Comparison of ENCODE assay signal across 17 mouse cellular contexts in genomic region chrX:159689785-159690416, GRCm38 (mm10).
DNase-seq lines count a peak whose midpoint lies in the region; ATAC-seq and TF ChIP-seq lines count a peak whose summit lies in the region.
"Had no signal": no experiment of that assay in that cellular context is flagged by ENCODE, and none has a peak within 500 bp of the region (broad histone marks: within the 10 kb centered on the region; RNA-seq: fewer than 3 reads in every experiment).

No protein-coding gene starts in this region.

- no peak overlapping the region for H3K27ac ChIP-seq in liver, embryonic 14.5 days
- H3K27ac ChIP-seq: heart, embryonic 10.5 days; hindbrain, embryonic 15.5 days; limb, embryonic 13.5 days; neural tube, embryonic 15.5 days had no signal

- H3K9me3 ChIP-seq in liver, embryonic 14.5 days (ENCODE audit: control insufficient read depth, low read length): no peaks in the 10 kb centered on the region
- H3K9me3 ChIP-seq: heart, embryonic 10.5 days; hindbrain, embryonic 15.5 days; limb, embryonic 13.5 days; neural tube, embryonic 15.5 days had no signal

- peak; percentile 59 for TF ChIP-seq EP300 in liver, embryonic 14.5 days (IDR thresholded peaks at IDR 0.05; ENCODE audit: low read depth)

- ATAC-seq in liver, embryonic 14.5 days (ENCODE audit: insufficient read depth): peak; percentile 57; the same call in 1 of the 2 replicates

- H3K36me3 ChIP-seq in liver, embryonic 14.5 days (replicated peaks; ENCODE audit: control insufficient read depth, insufficient read depth, low read depth): no peaks in the 10 kb centered on the region
- H3K36me3 ChIP-seq: heart, embryonic 10.5 days; hindbrain, embryonic 15.5 days; limb, embryonic 13.5 days; neural tube, embryonic 15.5 days had no signal

- WGBS in liver, embryonic 14.5 days (ENCODE audit: insufficient replicate concordance): 22% methylated on average over 10 of the region's 10 CpGs

- TF ChIP-seq CTCF in liver, embryonic 14.5 days (IDR thresholded peaks at IDR 0.05; ENCODE audit: low read depth): no peak

- no peak overlapping the region for H3K9ac ChIP-seq in liver, embryonic 14.5 days (replicated peaks)
- H3K9ac ChIP-seq: hindbrain, embryonic 15.5 days; limb, embryonic 13.5 days; neural tube, embryonic 15.5 days had no signal

- no peak overlapping the region for H3K4me3 ChIP-seq in liver, embryonic 14.5 days (ENCODE audit: insufficient read depth in 1 of 2, low read depth in 2 of 2, low read length in 2 of 2)
- H3K4me3 ChIP-seq: heart, embryonic 10.5 days; hindbrain, embryonic 15.5 days; limb, embryonic 13.5 days; neural tube, embryonic 15.5 days had no signal

- no peaks in the 10 kb centered on the region for H3K27me3 ChIP-seq in liver, embryonic 14.5 days (ENCODE audit: control insufficient read depth, insufficient read depth, low read length)
- H3K27me3 ChIP-seq: hindbrain, embryonic 15.5 days had no signal

- peak; percentile 15 for DNase-seq in layer of hippocampus, adult 9-11 months
- no peak for DNase-seq in layer of hippocampus, postnatal 36 days
- peak; percentile 50 for DNase-seq in CD4-positive helper T cell, adult 2 months (ENCODE audit: low read depth, low spot score)
- peak; percentile 41 for DNase-seq in T-cell, adult 2 months (ENCODE audit: low spot score)
- DNase-seq in liver, embryonic 14.5 days (ENCODE audit: low read depth in 3 of 3, low spot score in 3 of 3): no peak
- DNase-seq in adrenal gland, adult 18-20 months (ENCODE audit: low spot score in 2 of 2): no peak
- no peak for DNase-seq in retina, postnatal 1 day
- no peak for DNase-seq in cerebellum, postnatal 25 days
- DNase-seq: cerebellum, adult 11-12 months; gastrocnemius, postnatal 25 days; heart, postnatal 14 days; kidney, adult 2 months; kidney, postnatal 36 days had no signal

- H3K4me1 ChIP-seq in liver, embryonic 14.5 days (replicated peaks; ENCODE audit: control insufficient read depth in 2 of 2, insufficient read depth in 2 of 2, low read length in 1 of 2): peaks cover 0 to 4% of the 10 kb centered on the region in 2 experiments; a peak in 2 of 4 replicates
- H3K4me1 ChIP-seq: heart, embryonic 10.5 days; hindbrain, embryonic 15.5 days; limb, embryonic 13.5 days; neural tube, embryonic 15.5 days had no signal

- H3K4me2 ChIP-seq in liver, embryonic 14.5 days (ENCODE audit: low read depth): peak overlapping the region; percentile 29; the same call in 1 of the 2 replicates
- H3K4me2 ChIP-seq: hindbrain, embryonic 15.5 days; limb, embryonic 13.5 days; neural tube, embryonic 15.5 days had no signal

Comparison
In these comparisons a context has a peak if more than half of its experiments do, and no peak if none do; other contexts are left out.
1. DNase-seq: peak in layer of hippocampus, adult 9-11 months (single experiment), CD4-positive helper T cell, adult 2 months (single experiment) and T-cell, adult 2 months (single experiment); none in layer of hippocampus, postnatal 36 days (0 of 2), liver, embryonic 14.5 days (0 of 3), adrenal gland, adult 18-20 months (0 of 2), retina, postnatal 1 day (single experiment) and cerebellum, postnatal 25 days (0 of 2).